Mouse (Mus musculus) C2C12 (cell line): ENCODE results near the gene A930017K11Rik. TPM values are rescaled to one million over a fixed set of nuclear protein-coding genes. Genes with fewer than 3 reads are reported as not detected.

Experiments
- H3K27me3 ChIP-seq: one replicate; pipeline ENCODE4 v1.6.1; 2011; ENCODE audit not compliant: control insufficient read depth, insufficient read depth, insufficient read length
- H3K36me3 ChIP-seq: one replicate; pipeline ENCODE4 v1.6.1; 2011; ENCODE audit not compliant: control insufficient read depth, insufficient read depth
- H3K4me3 ChIP-seq: one replicate; pipeline ENCODE4 v1.5.1; 2011; ENCODE audit warnings: mild to moderate bottlenecking, control low read depth; ENCODE audit not compliant: poor library complexity, insufficient read depth, severe bottlenecking
- H3K79me2 ChIP-seq: one replicate; pipeline ENCODE4 v1.6.1; 2011; ENCODE audit not compliant: control insufficient read depth, insufficient read depth
- H3K79me3 ChIP-seq: one replicate; pipeline ENCODE4 v1.6.1; 2011; ENCODE audit warnings: low read depth, control low read depth
- H3ac ChIP-seq: one replicate; pipeline ENCODE3; 2011; ENCODE audit warnings: low read depth; ENCODE audit not compliant: control insufficient read depth, insufficient read length
- CEBPB ChIP-seq: IDR thresholded peaks from one replicate; pipeline ENCODE4 v1.6.1; 2011; ENCODE audit warnings: low read depth, mild to moderate bottlenecking, control low read depth, moderate library complexity
- CTCF ChIP-seq: IDR thresholded peaks from one replicate; pipeline ENCODE4 v1.5.1; 2011; ENCODE audit not compliant: control insufficient read depth, insufficient read depth, insufficient read length
- FOSL1 ChIP-seq: IDR thresholded peaks from one replicate; pipeline ENCODE4 v1.8.0; 2011; ENCODE audit warnings: mild to moderate bottlenecking, low read length; ENCODE audit not compliant: poor library complexity, insufficient read depth, severe bottlenecking
- MAX ChIP-seq: IDR thresholded peaks from one replicate; pipeline ENCODE4 v1.6.1; 2011; ENCODE audit warnings: mild to moderate bottlenecking, control low read depth
- MYOD1 ChIP-seq: IDR thresholded peaks from one replicate; pipeline ENCODE4 v1.6.1; 2011; ENCODE audit warnings: low read depth; ENCODE audit not compliant: control insufficient read depth, insufficient read length
- MYOG ChIP-seq: IDR thresholded peaks from one replicate; pipeline ENCODE4 v1.6.1; 2011; ENCODE audit not compliant: control insufficient read depth, insufficient read length; ENCODE audit errors: extremely low read depth
- USF1 ChIP-seq: IDR thresholded peaks from one replicate; pipeline ENCODE4 v1.6.1; 2011; ENCODE audit warnings: low read depth, mild to moderate bottlenecking, control low read depth, moderate library complexity
- polyA plus RNA-seq: library from polyadenylated mRNA; unstranded; fragments of >200 nt; fragmentation: generic; extraction: Trizol; gene quantifications from one replicate; pipeline ENCODE4 v1.2.1, GENCODE M21; 2012; ENCODE audit warnings: missing spikeins

The A930017K11Rik gene
- polyA plus RNA-seq, 1 experiment = 0.02 TPM

- Histone ChIP-seq H3K79me3 (peaks cover 2% of the 10 kb centered on the region), H3K79me2 (peaks cover 12% of the 10 kb centered on the region), H3ac (no peak overlapping the region), H3K36me3 (peaks cover 3% of the 10 kb centered on the region), H3K4me3 (no peak overlapping the region), H3K27me3 (no peaks in the 10 kb centered on the region)
- TF ChIP-seq USF1 (no peak), MAX (no peak), MYOD1 (no peak), CTCF (no peak), CEBPB (no peak), FOSL1 (no peak)
Observed at GRCm38 (mm10) chr17:25962413-25962905, 10.1 kb upstream of the A930017K11Rik start.

DNA sequence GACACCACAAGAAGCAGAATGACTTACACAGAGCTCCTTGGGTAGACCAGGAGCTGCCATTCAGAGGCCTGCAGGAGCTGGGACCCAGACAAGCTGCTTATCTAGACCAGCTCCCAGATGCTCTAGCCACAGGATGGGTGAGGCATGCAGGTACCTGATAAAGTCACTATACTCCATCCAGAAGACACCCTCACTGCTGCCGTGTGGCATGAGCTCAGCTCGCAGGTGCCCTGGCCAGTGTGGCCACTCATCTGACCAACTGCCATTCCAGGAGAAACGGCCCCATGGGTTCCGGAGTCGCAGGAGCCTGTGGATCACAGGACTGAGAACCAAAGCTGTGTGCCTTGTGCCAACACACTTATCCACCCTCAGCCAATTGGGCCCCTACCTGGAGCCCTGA lies 9.2 kb upstream of the A930017K11Rik start:
- TF ChIP-seq MYOD1 (no peak), MYOG (no peak), CTCF (no peak), MAX (no peak), FOSL1 (no peak), CEBPB (no peak), USF1 (no peak)
- Histone ChIP-seq H3K36me3 (peaks cover 3% of the 10 kb centered on the region), H3K4me3 (no peak overlapping the region), H3ac (no peak overlapping the region), H3K79me3 (no peaks in the 10 kb centered on the region), H3K79me2 (peaks cover 3% of the 10 kb centered on the region), H3K27me3 (no peaks in the 10 kb centered on the region)

- Histone ChIP-seq H3K4me3 (no peak overlapping the region), H3K79me2 (no peaks in the 10 kb centered on the region), H3K79me3 (no peaks in the 10 kb centered on the region), H3ac (no peak overlapping the region), H3K27me3 (no peaks in the 10 kb centered on the region), H3K36me3 (no peaks in the 10 kb centered on the region)
- TF ChIP-seq FOSL1 (no peak), CTCF (no peak), USF1 (no peak), MYOG (no peak), MAX (no peak), CEBPB (no peak), MYOD1 (no peak)
Observed at GRCm38 (mm10) chr17:25959630-25960467, 7.5 kb upstream of the A930017K11Rik start.

DNA sequence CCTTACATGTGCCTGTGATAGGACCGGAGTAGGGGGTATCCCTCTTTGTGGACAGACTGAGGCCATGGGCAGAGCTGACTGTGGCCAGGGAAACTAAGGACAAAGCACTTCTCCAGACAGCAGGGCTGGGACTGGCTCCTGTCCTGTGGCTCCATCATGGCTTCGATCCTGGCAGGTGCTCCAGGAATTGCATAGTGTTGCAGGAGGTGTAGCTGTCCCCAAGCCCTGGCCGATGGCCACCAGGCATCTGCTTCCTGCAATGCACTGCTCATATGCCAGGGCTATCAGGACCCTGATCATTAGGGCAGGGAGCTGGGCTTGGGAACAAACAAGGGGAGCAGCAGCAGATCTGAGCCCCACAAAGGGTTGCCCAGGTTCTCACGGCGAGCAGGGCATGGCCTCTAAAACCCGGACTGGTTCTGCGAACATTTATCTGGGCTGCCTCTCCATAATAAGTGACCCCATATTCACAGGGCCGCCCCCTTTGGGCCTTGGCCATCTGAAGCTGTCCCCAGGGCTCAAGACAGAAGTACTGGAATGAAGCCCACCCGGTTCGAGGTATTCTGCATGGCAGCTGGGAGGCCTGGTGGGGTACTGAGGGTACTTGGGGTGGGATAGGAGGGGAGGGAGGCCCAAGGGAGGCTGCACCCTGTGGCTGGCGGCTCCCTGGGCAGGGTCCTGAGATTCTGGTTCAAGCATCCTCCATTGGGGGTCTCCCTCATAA lies 6.6 kb upstream of the A930017K11Rik start:
- Histone ChIP-seq H3K4me3 (no peak overlapping the region), H3K36me3 (no peaks in the 10 kb centered on the region), H3K27me3 (no peaks in the 10 kb centered on the region), H3K79me2 (no peaks in the 10 kb centered on the region), H3K79me3 (no peaks in the 10 kb centered on the region), H3ac (no peak overlapping the region)
- TF ChIP-seq MYOG = no peak
- no peak for TF ChIP-seq CTCF

- Histone ChIP-seq H3K79me3 (no peaks in the 10 kb centered on the region), H3ac (no peak overlapping the region), H3K4me3 (no peak overlapping the region), H3K79me2 (no peaks in the 10 kb centered on the region), H3K36me3 (no peaks in the 10 kb centered on the region), H3K27me3 (peaks cover 10% of the 10 kb centered on the region)
- no peak for TF ChIP-seq MAX
- TF ChIP-seq MYOD1 = no peak
- TF ChIP-seq MYOG = no peak
- TF ChIP-seq CEBPB = no peak
- no peak for TF ChIP-seq FOSL1
- no peak for TF ChIP-seq CTCF
- TF ChIP-seq USF1 = no peak
Observed at GRCm38 (mm10) chr17:25957586-25958051, 5.3 kb upstream of the A930017K11Rik start.

- TF ChIP-seq MYOD1 (no peak), FOSL1 (no peak), MAX (no peak), USF1 (no peak), CTCF (no peak), MYOG (no peak), CEBPB (no peak)
- Histone ChIP-seq H3K79me2 (no peaks in the 10 kb centered on the region), H3K4me3 (no peak overlapping the region), H3K79me3 (no peaks in the 10 kb centered on the region), H3K36me3 (no peaks in the 10 kb centered on the region), H3K27me3 (peaks cover 20% of the 10 kb centered on the region), H3ac (no peak overlapping the region)
Observed at GRCm38 (mm10) chr17:25956631-25957030, 4.3 kb upstream of the A930017K11Rik start.
